Mouse (Mus musculus): ENCODE measurements around the gene Ppp1r9a. TPM values are rescaled to one million over a fixed set of nuclear protein-coding genes. Genes with fewer than 3 reads are reported as not detected.

Ppp1r9a gene
- polyA plus RNA-seq, 1 experiment from 2014 or later, result 21.3 TPM

DNA sequence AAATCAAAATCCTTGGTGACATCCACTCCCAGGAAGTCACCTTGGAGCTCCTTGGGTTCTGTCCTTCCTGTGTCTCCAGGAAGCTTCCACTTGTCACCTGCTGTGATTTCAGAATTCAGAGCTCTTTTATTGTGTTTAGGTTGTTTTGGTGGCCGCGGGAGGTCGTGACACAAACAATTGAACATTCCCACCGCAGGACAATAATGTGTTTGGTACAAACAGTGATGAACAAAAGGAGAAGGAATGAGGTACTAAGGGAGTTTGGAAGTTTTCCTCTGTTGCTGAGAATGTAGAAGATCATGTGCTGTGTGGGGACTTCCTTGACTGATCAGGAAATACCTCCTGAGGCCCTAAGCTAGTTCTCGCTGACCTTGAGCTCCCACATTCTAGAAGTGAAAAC is 116.5 kb downstream of the Ppp1r9a start:
- Histone ChIP-seq H3K9ac (ENCODE audit: low read length) (no peak overlapping the region), H3K27ac (ENCODE audit: low read depth, low read length) (no peak overlapping the region), H3K9me3 (replicated peaks; ENCODE audit: control insufficient read depth, low read length) (no peaks in the 10 kb centered on the region), H3K4me3 (ENCODE audit: low read depth, low read length) (no peak overlapping the region), H3K4me2 (ENCODE audit: low read length) (no peak overlapping the region), H3K27me3 (replicated peaks; ENCODE audit: control insufficient read depth, insufficient read depth, low read length) (no peaks in the 10 kb centered on the region), H3K36me3 (ENCODE audit: control insufficient read depth, insufficient read depth, low read length) (no peaks in the 10 kb centered on the region), H3K4me1 (ENCODE audit: control insufficient read depth, insufficient read depth, low read length) (no peaks in the 10 kb centered on the region)
- DNase-seq (ENCODE audit: low spot score), result no peak
- ATAC-seq, result no peak
- 32% methylated on average over 5 of the region's 5 CpGs for WGBS

DNA sequence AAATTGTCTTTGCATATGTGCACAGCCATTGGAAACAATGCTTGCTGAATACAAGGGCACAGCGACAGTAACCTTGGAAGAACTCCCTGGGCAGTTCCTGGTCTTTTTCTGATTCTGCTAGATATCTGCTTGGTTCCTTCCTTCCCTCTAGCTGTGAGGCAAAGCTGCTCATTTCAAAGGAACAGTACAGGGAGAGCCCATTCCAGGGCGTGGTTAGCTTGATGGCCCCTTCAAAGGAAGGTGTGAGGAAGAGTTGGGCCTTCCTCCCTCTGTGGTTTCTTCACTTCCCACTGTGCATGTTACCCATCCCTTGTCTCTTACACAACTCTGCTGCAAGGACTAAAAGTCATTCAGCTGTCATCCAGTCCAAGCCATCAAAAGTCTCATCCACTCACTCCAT is 117.3 kb downstream of the Ppp1r9a start:
- no peak overlapping the region for H3K27ac ChIP-seq (ENCODE audit: low read depth, low read length)
- H3K36me3 ChIP-seq (ENCODE audit: control insufficient read depth, insufficient read depth, low read length), result no peaks in the 10 kb centered on the region
- no peak overlapping the region for H3K4me2 ChIP-seq (ENCODE audit: low read length)
- H3K9me3 ChIP-seq (replicated peaks; ENCODE audit: control insufficient read depth, low read length), result no peaks in the 10 kb centered on the region
- no peak for ATAC-seq
- H3K4me1 ChIP-seq (ENCODE audit: control insufficient read depth, insufficient read depth, low read length), result no peaks in the 10 kb centered on the region
- H3K9ac ChIP-seq (ENCODE audit: low read length), result no peak overlapping the region
- H3K27me3 ChIP-seq (replicated peaks; ENCODE audit: control insufficient read depth, insufficient read depth, low read length), result no peaks in the 10 kb centered on the region
- no peak overlapping the region for H3K4me3 ChIP-seq (ENCODE audit: low read depth, low read length)
- DNase-seq (ENCODE audit: low spot score), result no peak
- WGBS, result 82% methylated on average over 2 of the region's 2 CpGs

DNA sequence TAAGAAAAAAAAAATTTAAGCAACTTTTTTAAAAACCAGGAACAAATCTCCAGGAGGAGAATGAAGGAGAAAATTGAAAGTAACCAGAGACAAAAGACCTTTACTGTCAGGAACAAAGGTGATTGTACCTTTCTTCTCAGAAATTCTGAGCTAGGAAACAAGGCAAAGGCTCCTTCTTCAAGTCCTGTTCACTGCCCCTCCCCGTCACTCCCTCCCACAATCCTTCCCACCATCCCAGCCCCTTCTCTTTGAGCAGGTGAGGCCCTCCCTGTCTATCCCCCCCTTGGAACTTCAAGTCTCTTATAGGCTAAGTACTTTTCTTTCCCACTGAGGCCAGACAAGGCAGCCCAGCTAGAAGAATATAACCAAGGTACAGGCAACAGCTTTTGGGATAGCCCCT is 117.8 kb downstream of the Ppp1r9a start:
- H3K4me2 ChIP-seq (ENCODE audit: low read length), result no peak overlapping the region
- no peaks in the 10 kb centered on the region for H3K9me3 ChIP-seq (replicated peaks; ENCODE audit: control insufficient read depth, low read length)
- DNase-seq (ENCODE audit: low spot score), result no peak
- no peaks in the 10 kb centered on the region for H3K4me1 ChIP-seq (ENCODE audit: control insufficient read depth, insufficient read depth, low read length)
- H3K9ac ChIP-seq (ENCODE audit: low read length), result no peak overlapping the region
- no peaks in the 10 kb centered on the region for H3K27me3 ChIP-seq (replicated peaks; ENCODE audit: control insufficient read depth, insufficient read depth, low read length)
- H3K27ac ChIP-seq (ENCODE audit: low read depth, low read length), result no peak overlapping the region
- 94% methylated on average over 1 of the region's 1 CpGs for WGBS
- no peak overlapping the region for H3K4me3 ChIP-seq (ENCODE audit: low read depth, low read length)
- H3K36me3 ChIP-seq (ENCODE audit: control insufficient read depth, insufficient read depth, low read length), result no peaks in the 10 kb centered on the region
- no peak for ATAC-seq

DNA sequence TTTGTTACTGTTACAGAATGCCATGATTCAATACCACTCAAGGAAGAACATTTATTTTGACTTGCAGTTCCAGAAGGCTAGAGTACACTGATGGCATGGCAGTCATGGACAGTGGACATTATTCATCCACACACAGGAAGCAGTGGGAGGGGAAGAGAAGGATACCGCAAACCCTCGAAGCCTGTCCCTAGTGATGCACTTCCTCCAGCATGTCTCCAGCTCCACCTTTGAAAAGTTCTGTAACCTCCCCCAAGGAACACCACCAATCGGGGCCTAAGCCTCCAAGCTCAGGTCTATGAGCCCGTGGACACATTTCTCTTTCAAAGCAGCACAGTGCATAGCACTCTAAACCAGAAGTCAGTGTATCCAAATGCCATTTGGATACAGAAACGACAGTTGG is 120.0 kb downstream of the Ppp1r9a start:
- no peaks in the 10 kb centered on the region for H3K27me3 ChIP-seq (replicated peaks; ENCODE audit: control insufficient read depth, insufficient read depth, low read length)
- no peak overlapping the region for H3K27ac ChIP-seq (ENCODE audit: low read depth, low read length)
- WGBS, result 85% methylated on average over 5 of the region's 5 CpGs
- no peak overlapping the region for H3K4me3 ChIP-seq (ENCODE audit: low read depth, low read length)
- no peak overlapping the region for H3K9ac ChIP-seq (ENCODE audit: low read length)
- H3K36me3 ChIP-seq (ENCODE audit: control insufficient read depth, insufficient read depth, low read length), result no peaks in the 10 kb centered on the region
- H3K4me2 ChIP-seq (ENCODE audit: low read length), result no peak overlapping the region
- H3K4me1 ChIP-seq (ENCODE audit: control insufficient read depth, insufficient read depth, low read length), result no peaks in the 10 kb centered on the region; the same call in 1 of the 2 replicates
- ATAC-seq (no peak), DNase-seq (ENCODE audit: low spot score) (no peak)
- no peaks in the 10 kb centered on the region for H3K9me3 ChIP-seq (replicated peaks; ENCODE audit: control insufficient read depth, low read length)

DNA sequence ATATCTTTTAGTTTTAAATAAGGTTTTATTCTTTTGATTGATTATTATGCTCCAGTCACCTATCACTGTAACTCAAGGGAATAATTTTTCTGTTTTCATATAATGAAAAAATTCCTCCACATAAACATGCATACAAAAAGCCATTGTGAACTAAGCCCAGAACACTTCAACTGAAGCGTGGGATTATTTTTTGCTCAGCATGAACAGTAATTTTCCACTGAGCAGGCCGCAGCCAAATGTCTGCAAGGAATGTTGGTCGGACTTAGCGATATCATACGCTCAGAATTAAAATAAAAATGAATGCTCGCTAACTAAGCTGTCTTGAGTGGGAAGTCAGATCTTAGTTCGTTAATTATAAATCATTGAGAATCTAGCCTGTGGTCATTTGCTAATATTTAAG is 122.2 kb downstream of the Ppp1r9a start:
- no peaks in the 10 kb centered on the region for H3K27me3 ChIP-seq (replicated peaks; ENCODE audit: control insufficient read depth, insufficient read depth, low read length)
- ATAC-seq, result no peak
- 57% methylated on average over 7 of the region's 7 CpGs for WGBS
- no peak for DNase-seq (ENCODE audit: low spot score)
- no peaks in the 10 kb centered on the region; the same call in 1 of the 2 replicates for H3K4me1 ChIP-seq (ENCODE audit: control insufficient read depth, insufficient read depth, low read length)
- no peaks in the 10 kb centered on the region for H3K9me3 ChIP-seq (replicated peaks; ENCODE audit: control insufficient read depth, low read length)
- no peak overlapping the region for H3K9ac ChIP-seq (ENCODE audit: low read length)
- no peak overlapping the region for H3K27ac ChIP-seq (ENCODE audit: low read depth, low read length)
- H3K4me2 ChIP-seq (ENCODE audit: low read length), result no peak overlapping the region
- H3K36me3 ChIP-seq (ENCODE audit: control insufficient read depth, insufficient read depth, low read length), result no peaks in the 10 kb centered on the region
- no peak overlapping the region for H3K4me3 ChIP-seq (ENCODE audit: low read depth, low read length)

DNA sequence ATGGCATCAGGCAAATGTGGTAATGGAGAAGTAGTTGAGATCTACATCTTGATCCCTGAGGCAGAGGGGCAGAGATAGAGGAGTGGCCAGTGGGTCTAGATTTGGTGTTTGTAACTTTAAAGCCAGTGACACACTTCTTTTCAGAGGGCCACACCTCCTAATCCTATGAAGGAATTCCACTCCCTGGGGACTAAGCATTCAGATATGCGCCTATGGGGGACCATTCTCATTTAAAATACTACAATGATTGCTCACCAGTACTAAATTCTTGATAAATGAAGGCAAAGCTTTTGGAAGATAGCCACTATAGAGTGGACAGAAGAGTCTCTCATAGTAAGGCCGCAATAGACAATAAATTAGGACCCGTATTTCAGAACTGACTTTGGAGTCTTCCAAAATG is 124.1 kb downstream of the Ppp1r9a start:
- 23% methylated on average over 3 of the region's 3 CpGs for WGBS
- DNase-seq (ENCODE audit: low spot score), result no peak
- no peak for ATAC-seq

DNA sequence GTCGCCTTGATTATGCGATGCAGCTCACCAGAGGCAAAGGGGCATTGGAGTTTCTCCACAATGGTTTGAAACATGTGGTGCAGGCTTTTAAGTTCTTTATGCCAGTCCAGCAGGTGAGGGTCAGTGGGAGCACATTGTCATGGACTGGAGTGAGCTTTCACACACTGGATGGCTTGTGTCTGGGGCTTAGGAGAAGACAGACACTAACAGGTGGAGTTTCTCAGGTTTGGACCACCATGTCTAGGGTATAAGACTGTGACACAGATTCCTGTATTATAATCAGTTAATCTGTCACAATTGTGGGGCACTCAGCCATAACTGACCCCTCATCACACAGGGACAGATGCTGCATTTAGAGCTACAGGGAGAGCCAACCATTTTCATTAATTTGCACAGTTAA is 124.5 kb downstream of the Ppp1r9a start:
- Histone ChIP-seq H3K9me3 (replicated peaks; ENCODE audit: control insufficient read depth, low read length) (no peaks in the 10 kb centered on the region), H3K4me2 (ENCODE audit: low read length) (no peak overlapping the region), H3K4me1 (ENCODE audit: control insufficient read depth, insufficient read depth, low read length) (no peaks in the 10 kb centered on the region; the same call in 1 of the 2 replicates), H3K4me3 (ENCODE audit: low read depth, low read length) (no peak overlapping the region), H3K9ac (ENCODE audit: low read length) (no peak overlapping the region), H3K36me3 (ENCODE audit: control insufficient read depth, insufficient read depth, low read length) (no peaks in the 10 kb centered on the region), H3K27ac (ENCODE audit: low read depth, low read length) (0 out of 2 replicates have a peak overlapping the region, but pooled peaks have one; percentile 4), H3K27me3 (replicated peaks; ENCODE audit: control insufficient read depth, insufficient read depth, low read length) (no peaks in the 10 kb centered on the region)
- 36% methylated on average over 2 of the region's 2 CpGs for WGBS
- no peak for DNase-seq (ENCODE audit: low spot score)
- no peak for ATAC-seq

More for the DNA sequence above, 124.1 kb downstream of the Ppp1r9a start:
- no peak overlapping the region for H3K4me2 ChIP-seq (ENCODE audit: low read length)
- H3K9me3 ChIP-seq (replicated peaks; ENCODE audit: control insufficient read depth, low read length), result no peaks in the 10 kb centered on the region
- no peaks in the 10 kb centered on the region for H3K27me3 ChIP-seq (replicated peaks; ENCODE audit: control insufficient read depth, insufficient read depth, low read length)
- H3K4me1 ChIP-seq (ENCODE audit: control insufficient read depth, insufficient read depth, low read length), result no peaks in the 10 kb centered on the region; the same call in 1 of the 2 replicates
- H3K4me3 ChIP-seq (ENCODE audit: low read depth, low read length), result no peak overlapping the region
- H3K36me3 ChIP-seq (ENCODE audit: control insufficient read depth, insufficient read depth, low read length), result no peaks in the 10 kb centered on the region
- H3K27ac ChIP-seq (ENCODE audit: low read depth, low read length), result no peak overlapping the region
- no peak overlapping the region for H3K9ac ChIP-seq (ENCODE audit: low read length)

DNA sequence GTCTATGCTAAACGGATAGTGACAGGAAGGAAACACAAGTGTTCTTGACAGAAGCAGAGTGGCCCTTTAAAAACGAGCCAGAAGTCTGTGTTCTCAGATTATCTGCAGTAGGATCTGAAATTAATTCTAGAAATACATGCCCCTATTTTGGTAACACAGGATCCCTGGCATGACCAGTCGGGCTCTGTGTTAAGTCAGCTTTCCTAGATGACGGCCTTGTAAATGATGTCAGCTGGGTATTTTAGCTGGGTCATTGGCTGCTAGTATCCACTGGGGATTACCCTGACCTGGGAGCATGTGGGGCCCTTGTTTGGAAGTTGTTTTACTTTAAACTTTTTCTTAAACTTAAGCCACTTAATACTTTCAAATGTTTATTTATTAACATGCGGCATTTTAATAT is 125.1 kb downstream of the Ppp1r9a start:
- Histone ChIP-seq H3K36me3 (ENCODE audit: control insufficient read depth, insufficient read depth, low read length) (no peaks in the 10 kb centered on the region), H3K9me3 (replicated peaks; ENCODE audit: control insufficient read depth, low read length) (no peaks in the 10 kb centered on the region), H3K4me3 (ENCODE audit: low read depth, low read length) (no peak overlapping the region), H3K9ac (ENCODE audit: low read length) (no peak overlapping the region), H3K4me2 (ENCODE audit: low read length) (no peak overlapping the region), H3K27me3 (replicated peaks; ENCODE audit: control insufficient read depth, insufficient read depth, low read length) (no peaks in the 10 kb centered on the region), H3K27ac (ENCODE audit: low read depth, low read length) (no peak overlapping the region), H3K4me1 (ENCODE audit: control insufficient read depth, insufficient read depth, low read length) (no peaks in the 10 kb centered on the region; the same call in 1 of the 2 replicates)
- no peak for DNase-seq (ENCODE audit: low spot score)
- ATAC-seq, result no peak
- 65% methylated on average over 5 of the region's 5 CpGs for WGBS

DNA sequence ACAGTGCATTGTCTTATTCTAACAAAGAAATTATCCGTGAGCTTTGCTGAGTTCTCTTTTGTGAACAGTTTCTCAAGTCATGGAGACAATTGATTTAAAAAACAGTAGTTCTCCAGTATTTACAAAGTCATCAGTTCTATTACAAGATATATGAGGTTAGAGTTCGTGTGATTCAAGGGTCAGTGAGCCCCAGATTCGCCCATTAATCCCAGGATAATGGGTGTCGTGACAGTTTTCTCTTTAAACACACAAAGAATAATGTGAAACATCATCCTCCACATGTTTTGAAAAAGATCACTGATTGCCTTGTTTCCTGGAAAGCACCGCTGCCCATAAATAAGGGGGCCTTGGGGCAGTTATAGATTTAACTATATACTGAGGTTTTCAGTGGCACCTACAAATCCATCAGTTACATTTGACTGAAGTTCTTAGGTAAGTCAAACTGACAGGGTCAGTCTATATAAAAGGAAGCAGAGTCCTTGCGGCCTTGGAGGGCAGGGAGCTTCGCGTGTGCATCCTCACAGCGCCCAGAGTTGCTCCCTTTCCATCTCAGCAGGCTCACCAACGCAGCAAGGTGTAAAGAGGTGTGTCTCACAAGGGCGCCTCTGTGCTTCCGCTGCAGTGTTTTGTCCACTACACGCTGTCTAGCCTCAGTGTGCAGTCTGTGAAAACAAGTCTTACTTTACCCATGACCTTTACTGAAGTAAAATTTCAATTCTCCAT is 126.6 kb downstream of the Ppp1r9a start:
- ATAC-seq, result no peak
- Histone ChIP-seq H3K4me1 (ENCODE audit: control insufficient read depth, insufficient read depth, low read length) (no peaks in the 10 kb centered on the region; the same call in 1 of the 2 replicates), H3K9me3 (replicated peaks; ENCODE audit: control insufficient read depth, low read length) (no peaks in the 10 kb centered on the region), H3K4me2 (ENCODE audit: low read length) (no peak overlapping the region), H3K27ac (ENCODE audit: low read depth, low read length) (no peak overlapping the region), H3K9ac (ENCODE audit: low read length) (no peak overlapping the region), H3K27me3 (replicated peaks; ENCODE audit: control insufficient read depth, insufficient read depth, low read length) (no peaks in the 10 kb centered on the region), H3K36me3 (ENCODE audit: control insufficient read depth, insufficient read depth, low read length) (no peaks in the 10 kb centered on the region), H3K4me3 (ENCODE audit: low read depth, low read length) (no peak overlapping the region)
- 74% methylated on average over 13 of the region's 13 CpGs for WGBS
- DNase-seq (ENCODE audit: low spot score), result no peak

Measured in forebrain, embryonic 14.5 days (tissue).